Comparison of ENCODE assay signal across 24 mouse cellular contexts in genomic region chr12:53771394-53771936, GRCm38 (mm10).
DNase-seq lines count a peak whose midpoint lies in the region; ATAC-seq and TF ChIP-seq lines count a peak whose summit lies in the region.
"Had no signal": no experiment of that assay in that cellular context is flagged by ENCODE, and none has a peak within 500 bp of the region (broad histone marks: within the 10 kb centered on the region; RNA-seq: fewer than 3 reads in every experiment).

No protein-coding gene starts in this region.

- no peak overlapping the region for H3K27ac ChIP-seq in forebrain, embryonic 14.5 days (ENCODE audit: low read depth, low read length)
- no peak overlapping the region for H3K27ac ChIP-seq in forebrain, embryonic 10.5 days
- 0 out of 2 replicates have a peak overlapping the region, but pooled peaks have one; percentile 25 for H3K27ac ChIP-seq in hindbrain, embryonic 15.5 days (replicated peaks)
- no peak overlapping the region for H3K27ac ChIP-seq in hindbrain, embryonic 11.5 days (ENCODE audit: low read depth, low read length)
- H3K27ac ChIP-seq in hindbrain, postnatal 0 days = peak overlapping the region; percentile 32; the same call in 1 of the 2 replicates
- H3K27ac ChIP-seq: embryonic facial prominence, embryonic 13.5 days; gastrocnemius, adult 2 months; heart, embryonic 13.5 days had no signal

- H3K9ac ChIP-seq in forebrain, embryonic 14.5 days (ENCODE audit: low read length) = no peak overlapping the region
- no peak overlapping the region for H3K9ac ChIP-seq in hindbrain, embryonic 15.5 days
- H3K9ac ChIP-seq in hindbrain, embryonic 11.5 days (ENCODE audit: low read depth, low read length) = no peak overlapping the region
- no peak overlapping the region for H3K9ac ChIP-seq in hindbrain, postnatal 0 days (replicated peaks; ENCODE audit: low read length)
- H3K9ac ChIP-seq: embryonic facial prominence, embryonic 13.5 days; heart, embryonic 13.5 days had no signal

- H3K4me2 ChIP-seq in forebrain, embryonic 14.5 days (ENCODE audit: low read length) = no peak overlapping the region
- H3K4me2 ChIP-seq in hindbrain, embryonic 15.5 days = no peak overlapping the region
- H3K4me2 ChIP-seq in hindbrain, embryonic 11.5 days (replicated peaks; ENCODE audit: low read depth, low read length) = no peak overlapping the region
- H3K4me2 ChIP-seq in hindbrain, postnatal 0 days (ENCODE audit: low read depth, low read length) = no peak overlapping the region
- H3K4me2 ChIP-seq: embryonic facial prominence, embryonic 13.5 days; heart, embryonic 13.5 days had no signal

- ATAC-seq in forebrain, embryonic 14.5 days = peak; percentile 54; the same call in 1 of the 2 replicates
- ATAC-seq in frontal cortex, adult (ENCODE audit: low TSS enrichment) = 0 out of 2 replicates have a peak, but pooled peaks have one; percentile 17
- peak; percentile 62 for ATAC-seq in hindbrain, embryonic 15.5 days (ENCODE audit: low FRiP score, low read depth)
- no peak for ATAC-seq in hindbrain, embryonic 11.5 days (ENCODE audit: low FRiP score)
- no peak for ATAC-seq in hindbrain, postnatal 0 days
- ATAC-seq: CD4-positive, CD25-positive, alpha-beta regulatory T cell, adult 4 months; inflammation-experienced regulatory T-cells, adult 6 months; intestine, postnatal 0 days had no signal

- TF ChIP-seq CTCF in hindbrain, postnatal 0 days (IDR thresholded peaks at IDR 0.05; ENCODE audit: low read depth) = no peak

- H3K36me3 ChIP-seq in forebrain, embryonic 14.5 days (ENCODE audit: control insufficient read depth, insufficient read depth, low read length) = no peaks in the 10 kb centered on the region
- H3K36me3 ChIP-seq in forebrain, embryonic 10.5 days (replicated peaks) = no peaks in the 10 kb centered on the region
- H3K36me3 ChIP-seq in hindbrain, embryonic 15.5 days = no peaks in the 10 kb centered on the region
- H3K36me3 ChIP-seq in hindbrain, embryonic 11.5 days (ENCODE audit: control insufficient read depth, insufficient read depth, low read length) = no peaks in the 10 kb centered on the region
- no peaks in the 10 kb centered on the region for H3K36me3 ChIP-seq in hindbrain, postnatal 0 days (ENCODE audit: insufficient read depth, low read length)
- H3K36me3 ChIP-seq: embryonic facial prominence, embryonic 13.5 days; G1E; heart, embryonic 13.5 days had no signal

- no peak for DNase-seq in forebrain, embryonic 14.5 days (ENCODE audit: low spot score)
- DNase-seq in forebrain, embryonic 10.5 days (ENCODE audit: extremely low spot score, low spot score) = no peak
- DNase-seq in frontal cortex, postnatal 10 days (ENCODE audit: low spot score in 2 of 2) = no peak
- no peak for DNase-seq in hindbrain, embryonic 11.5 days (ENCODE audit: low spot score)
- DNase-seq in hindbrain, postnatal 0 days (ENCODE audit: low spot score) = no peak
- DNase-seq in embryo, embryonic 10 days (ENCODE audit: low spot score) = no peak
- DNase-seq: adrenal gland, adult 8-10 months; adrenal gland, postnatal 36 days; B cell, adult 2 months; cerebellum, adult 11 months; cerebellum, adult 8-10 months; cerebellum, postnatal 14 days; gastrocnemius, adult 2 months; gastrocnemius, postnatal 25 days; heart, postnatal 4 days; kidney, adult 8-10 months had no signal

- no peaks in the 10 kb centered on the region for H3K9me3 ChIP-seq in forebrain, embryonic 14.5 days (replicated peaks; ENCODE audit: control insufficient read depth, low read length)
- no peaks in the 10 kb centered on the region for H3K9me3 ChIP-seq in forebrain, embryonic 10.5 days
- H3K9me3 ChIP-seq in hindbrain, embryonic 15.5 days = no peaks in the 10 kb centered on the region
- no peaks in the 10 kb centered on the region for H3K9me3 ChIP-seq in hindbrain, embryonic 11.5 days (ENCODE audit: control insufficient read depth, low read length)
- no peaks in the 10 kb centered on the region for H3K9me3 ChIP-seq in hindbrain, postnatal 0 days (ENCODE audit: low read length)
- H3K9me3 ChIP-seq: embryonic facial prominence, embryonic 13.5 days; heart, embryonic 13.5 days had no signal

- WGBS in forebrain, embryonic 14.5 days = 37% methylated on average over 14 of the region's 14 CpGs
- 78% methylated on average over 14 of the region's 14 CpGs for WGBS in forebrain, embryonic 10.5 days
- 60% methylated on average over 14 of the region's 14 CpGs for WGBS in hindbrain, embryonic 15.5 days
- WGBS in hindbrain, embryonic 11.5 days = 66% methylated on average over 14 of the region's 14 CpGs
- WGBS in hindbrain, postnatal 0 days = 54% methylated on average over 14 of the region's 14 CpGs

- H3K4me3 ChIP-seq in forebrain, embryonic 14.5 days (ENCODE audit: low read depth, low read length) = no peak overlapping the region
- no peak overlapping the region for H3K4me3 ChIP-seq in forebrain, embryonic 10.5 days
- H3K4me3 ChIP-seq in hindbrain, embryonic 15.5 days = no peak overlapping the region
- no peak overlapping the region for H3K4me3 ChIP-seq in hindbrain, embryonic 11.5 days (ENCODE audit: low read depth, low read length)
- H3K4me3 ChIP-seq in hindbrain, postnatal 0 days (ENCODE audit: low read length) = no peak overlapping the region
- H3K4me3 ChIP-seq: embryonic facial prominence, embryonic 13.5 days; gastrocnemius, adult 2 months; heart, embryonic 13.5 days had no signal

- peaks cover 14% of the 10 kb centered on the region; the same call in 1 of the 2 replicates for H3K4me1 ChIP-seq in forebrain, embryonic 14.5 days (ENCODE audit: control insufficient read depth, insufficient read depth, low read length)
- peaks cover 26% of the 10 kb centered on the region for H3K4me1 ChIP-seq in forebrain, embryonic 10.5 days
- H3K4me1 ChIP-seq in hindbrain, embryonic 15.5 days (replicated peaks) = peaks cover 23% of the 10 kb centered on the region
- no peaks in the 10 kb centered on the region for H3K4me1 ChIP-seq in hindbrain, embryonic 11.5 days (replicated peaks; ENCODE audit: control insufficient read depth, insufficient read depth, low read length)
- H3K4me1 ChIP-seq in hindbrain, postnatal 0 days (ENCODE audit: insufficient read depth, low read length) = 0 out of 2 replicates have a peak, but pooled peaks cover 4% of the 10 kb centered on the region
- H3K4me1 ChIP-seq: embryonic facial prominence, embryonic 13.5 days had no signal

- H3K27me3 ChIP-seq in forebrain, embryonic 14.5 days (replicated peaks; ENCODE audit: control insufficient read depth, insufficient read depth, low read length) = no peaks in the 10 kb centered on the region
- no peaks in the 10 kb centered on the region for H3K27me3 ChIP-seq in forebrain, embryonic 10.5 days (ENCODE audit: poor library complexity, severe bottlenecking)
- H3K27me3 ChIP-seq in hindbrain, embryonic 15.5 days = no peaks in the 10 kb centered on the region
- H3K27me3 ChIP-seq in hindbrain, embryonic 11.5 days (ENCODE audit: control insufficient read depth, insufficient read depth, low read length) = no peaks in the 10 kb centered on the region
- H3K27me3 ChIP-seq in hindbrain, postnatal 0 days (ENCODE audit: insufficient read depth, low read length) = no peaks in the 10 kb centered on the region
- H3K27me3 ChIP-seq: embryonic facial prominence, embryonic 13.5 days; heart, embryonic 13.5 days had no signal

Comparison
In these comparisons a context has a peak if more than half of its experiments do, and no peak if none do; other contexts are left out.
1. ATAC-seq: peak in forebrain, embryonic 14.5 days (single experiment), frontal cortex, adult (single experiment) and hindbrain, embryonic 15.5 days (single experiment); none in hindbrain, embryonic 11.5 days (single experiment) and hindbrain, postnatal 0 days (single experiment).
2. H3K27ac ChIP-seq: peak in hindbrain, embryonic 15.5 days (single experiment) and hindbrain, postnatal 0 days (single experiment); none in forebrain, embryonic 14.5 days (single experiment), forebrain, embryonic 10.5 days (single experiment) and hindbrain, embryonic 11.5 days (single experiment).